Mouse (Mus musculus) stomach, postnatal 0 days (tissue): ENCODE results near the gene Tex22.

Experiments
- CTCF ChIP-seq: IDR thresholded peaks from 2 replicates; pipeline ENCODE4 v1.5.1; 2016; ENCODE audit warnings: antibody characterized with exemption, low read depth, mild to moderate bottlenecking, moderate library complexity
- EP300 ChIP-seq: optimal IDR thresholded peaks from 2 replicates; pipeline ENCODE3; 2016; ENCODE audit warnings: antibody characterized with exemption

GRCm38 (mm10) chr12:113071827-113072226, 2.5 kb upstream of the Tex22 start:
- TF ChIP-seq CTCF (no peak), EP300 (no peak)
